Mouse (Mus musculus) CH12.LX (cell line): ENCODE measurements around the gene Raver1. TPM values are rescaled to one million over a fixed set of nuclear protein-coding genes. Genes with fewer than 3 reads are reported as not detected.
A peak's percentile ranks its signal among the peaks of the same experiment; 100 is the strongest.

Source experiments
- DNase-seq: peaks from one replicate; pipeline ENCODE4 v3.0.0-alpha.2; 2013; ENCODE audit errors: extremely low read depth
- H3K27ac ChIP-seq: 2 replicates; pipeline ENCODE4 v1.5.1; 2012; ENCODE audit warnings: low read depth, mild to moderate bottlenecking, control low read depth, moderate library complexity; ENCODE audit not compliant: insufficient read depth
- H3K27me3 ChIP-seq: replicated peaks from 2 replicates; pipeline ENCODE3; 2012; ENCODE audit warnings: inconsistent platforms
- H3K36me3 ChIP-seq, 2 experiments: replicated peaks in 1 of 2; 2 replicates each; pipeline versions ENCODE3 to v1.6.1; 2012; ENCODE audit warnings: inconsistent platforms in 1 of 2, low read length in 1 of 2, mild to moderate bottlenecking in 1 of 2, mixed read lengths in 1 of 2, moderate library complexity in 1 of 2; ENCODE audit not compliant: control insufficient read depth in 1 of 2, insufficient read depth in 1 of 2
- H3K4me1 ChIP-seq, 2 experiments: 2 replicates each; pipeline ENCODE4 v1.6.1; 2012; ENCODE audit warnings: inconsistent platforms in 1 of 2, moderate library complexity in 1 of 2; ENCODE audit not compliant: insufficient read depth in 2 of 2, control insufficient read depth in 1 of 2
- H3K4me2 ChIP-seq: 2 replicates; pipeline ENCODE4 v1.6.1; 2012; ENCODE audit warnings: low read depth, mild to moderate bottlenecking, control low read depth; ENCODE audit not compliant: poor library complexity, insufficient read depth, severe bottlenecking
- H3K4me3 ChIP-seq, 3 experiments: fragments of 150-350 bp in 1 of 3; sonication (generic) in 1 of 3; replicated peaks in 1 of 3; 2 replicates each; pipeline versions ENCODE3 to v1.5.1; 2011 to 2012; ENCODE audit warnings: low read depth in 2 of 3, low read length in 2 of 3, mild to moderate bottlenecking in 2 of 3, moderate library complexity in 2 of 3, control low read depth in 1 of 3, improper control_type of control experiment in 1 of 3, inconsistent platforms in 1 of 3, mixed read lengths in 1 of 3; ENCODE audit not compliant: poor library complexity in 1 of 3
- H3K79me2 ChIP-seq: replicated peaks from 2 replicates; pipeline ENCODE4 v1.6.1; 2012; ENCODE audit warnings: mild to moderate bottlenecking, moderate library complexity; ENCODE audit not compliant: control insufficient read depth, poor library complexity, insufficient read depth, severe bottlenecking; ENCODE audit errors: extremely low read depth
- H3K9ac ChIP-seq: 2 replicates; pipeline ENCODE4 v1.6.1; 2012; ENCODE audit warnings: low read depth, mild to moderate bottlenecking, control low read depth, moderate library complexity; ENCODE audit not compliant: insufficient read depth
- H3K9me3 ChIP-seq: replicated peaks from 2 replicates; pipeline ENCODE3; 2012; ENCODE audit warnings: low read length, inconsistent platforms, mixed read lengths
- CHD1 ChIP-seq: IDR thresholded peaks from 2 replicates; pipeline ENCODE4 v1.6.1; 2012; ENCODE audit warnings: low read depth, low read length, improper control_type of control experiment, inconsistent platforms
- CTCF ChIP-seq, 2 experiments: IDR thresholded peaks in 1 of 2; conservative IDR thresholded peaks in 1 of 2; 2 replicates each; pipeline ENCODE4 v1.5.1; 2011 to 2012; ENCODE audit warnings: low read depth in 2 of 2, low read length in 2 of 2, improper control_type of control experiment in 1 of 2, inconsistent platforms in 1 of 2, mild to moderate bottlenecking in 1 of 2, moderate library complexity in 1 of 2
- ELF1 ChIP-seq: IDR thresholded peaks from 2 replicates; pipeline ENCODE4 v1.6.1; 2014; ENCODE audit warnings: low read depth, mild to moderate bottlenecking, inconsistent platforms, low read length, improper control_type of control experiment
- EP300 ChIP-seq: IDR thresholded peaks from 2 replicates; pipeline ENCODE4 v1.6.1; 2011; ENCODE audit warnings: low read length, improper control_type of control experiment
- ETS1 ChIP-seq: conservative IDR thresholded peaks from 2 replicates; pipeline ENCODE4 v1.6.1; 2012; ENCODE audit warnings: low read depth, mild to moderate bottlenecking, inconsistent platforms, low read length, improper control_type of control experiment, moderate library complexity
- GABPA ChIP-seq: IDR thresholded peaks from 2 replicates; pipeline ENCODE4 v1.6.1; 2012; ENCODE audit warnings: low read depth, low read length, improper control_type of control experiment, inconsistent platforms; ENCODE audit not compliant: insufficient replicate concordance
- HCFC1 ChIP-seq: IDR thresholded peaks from 2 replicates; pipeline ENCODE4 v1.6.1; 2012; ENCODE audit warnings: low read depth, mild to moderate bottlenecking, inconsistent platforms, low read length, improper control_type of control experiment
- KAT2A ChIP-seq: IDR thresholded peaks from 2 replicates; pipeline ENCODE4 v1.6.1; 2012; ENCODE audit warnings: low read length, improper control_type of control experiment, inconsistent platforms; ENCODE audit not compliant: insufficient replicate concordance
- MAX ChIP-seq: IDR thresholded peaks from 2 replicates; pipeline ENCODE4 v1.6.1; 2011; ENCODE audit warnings: low read length, improper control_type of control experiment
- MAZ ChIP-seq: IDR thresholded peaks from 2 replicates; pipeline ENCODE4 v1.6.1; 2012; ENCODE audit warnings: low read depth, mild to moderate bottlenecking, inconsistent platforms, low read length, improper control_type of control experiment, moderate library complexity
- MEF2A ChIP-seq: IDR thresholded peaks from 2 replicates; pipeline ENCODE4 v1.6.1; 2014; ENCODE audit warnings: low read depth, mild to moderate bottlenecking, inconsistent platforms, low read length, improper control_type of control experiment, borderline replicate concordance
- MYC ChIP-seq: IDR thresholded peaks from 2 replicates; pipeline ENCODE4 v1.6.1; 2011; ENCODE audit warnings: low read depth, mild to moderate bottlenecking, improper control_type of control experiment, low read length
- NRF1 ChIP-seq: IDR thresholded peaks from 2 replicates; pipeline ENCODE4 v1.6.1; 2014; ENCODE audit warnings: low read depth, mild to moderate bottlenecking, inconsistent platforms, low read length, improper control_type of control experiment, moderate library complexity
- POLR2A ChIP-seq: IDR thresholded peaks from 2 replicates; pipeline ENCODE4 v1.6.1; 2011; ENCODE audit warnings: low read depth, mild to moderate bottlenecking, improper control_type of control experiment, low read length
- POLR2AphosphoS2 ChIP-seq: IDR thresholded peaks from 2 replicates; pipeline ENCODE4 v1.6.1; 2011; ENCODE audit warnings: low read depth, low read length, improper control_type of control experiment
- RAD21 ChIP-seq: IDR thresholded peaks from 2 replicates; pipeline ENCODE4 v1.6.1; 2011; ENCODE audit warnings: low read depth, mild to moderate bottlenecking, low read length, improper control_type of control experiment, moderate library complexity
- SIN3A ChIP-seq: IDR thresholded peaks from 2 replicates; pipeline ENCODE4 v1.6.1; 2012; ENCODE audit warnings: low read length, improper control_type of control experiment, inconsistent platforms
- TBP ChIP-seq: conservative IDR thresholded peaks from 2 replicates; pipeline ENCODE4 v1.6.1; 2011; ENCODE audit warnings: low read depth, low read length, improper control_type of control experiment
- TCF12 ChIP-seq: IDR thresholded peaks from 2 replicates; pipeline ENCODE4 v1.6.1; 2014; ENCODE audit warnings: low read depth, mild to moderate bottlenecking, inconsistent platforms, low read length, improper control_type of control experiment
- dilution Hi-C: fragments of 300-500 bp; cut with MboI; formaldehyde crosslinking; loops from 2 replicates; pipeline ENCODE4 v1.14.3; 2020; ENCODE audit warnings: low sequenced_read_pairs; ENCODE audit not compliant: extremely low pct_unique_long_range_greater_than_20kb, extremely low pct_ligation_motif_present
- in situ Hi-C: fragments of 300-500 bp; cut with MboI; formaldehyde crosslinking; loops from 3 replicates; pipeline ENCODE4 v1.14.3; 2019; ENCODE audit warnings: low sequenced_read_pairs, low pct_ligation_motif_present, low pct_unique_long_range_greater_than_20kb, mixed read lengths
- polyA plus RNA-seq: library from polyadenylated mRNA; unstranded; fragments of >175 nt; gene quantifications from 2 replicates; pipeline ENCODE4 v1.2.1, GENCODE M21; 2012; ENCODE audit warnings: low read depth; ENCODE audit not compliant: insufficient read length
- total RNA-seq, 2 experiments: library from RNA; depleted of rRNA; stranded (reverse); fragments of 300-350 nt in 1 of 2; fragments of >200 nt in 1 of 2; gene quantifications; 2 replicates each; pipeline ENCODE4 v1.2.3; 2012 to 2014

Raver1 gene
- total and polyA plus RNA-seq, 3 experiments, result 18.9 to 101 (median 30.8) TPM

DNA sequence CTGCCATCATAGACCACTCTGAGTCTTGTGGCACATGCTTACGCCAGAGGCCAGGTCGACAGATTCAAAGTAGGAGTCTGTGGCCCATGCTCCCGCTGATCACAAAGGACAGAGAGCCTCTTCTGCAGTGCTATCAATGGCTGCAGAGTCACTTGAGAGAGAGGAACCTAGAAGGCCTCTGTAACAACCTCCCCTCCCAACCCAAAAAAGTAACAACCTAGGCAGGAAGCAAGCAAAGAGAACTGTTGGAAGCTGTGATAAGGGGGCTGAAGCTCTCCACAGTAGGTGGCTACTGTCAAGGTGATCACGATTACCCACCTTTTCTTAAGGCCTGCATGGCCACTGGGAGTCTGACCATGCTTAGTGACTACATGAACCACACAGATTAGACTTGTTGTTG, 48.2 kb downstream of the Raver1 start:
- TF ChIP-seq POLR2AphosphoS2 (no peak), GABPA (no peak), MYC (no peak), NRF1 (no peak), HCFC1 (no peak), MEF2A (no peak), TBP (no peak), RAD21 (no peak), ETS1 (no peak), MAX (no peak), SIN3A (no peak), KAT2A (no peak), MAZ (no peak), TCF12 (no peak), CTCF (conservative IDR thresholded peaks at IDR 0.05 in 1 of 2, IDR thresholded peaks at IDR 0.05 in 1 of 2; ENCODE audit: low read depth in 2 of 2, low read length in 2 of 2) (no peak)
- Histone ChIP-seq H3K27ac (no peak overlapping the region), H3K4me1 (peaks cover 9 to 15% of the 10 kb centered on the region in 2 experiments), H3K9ac (no peak overlapping the region), H3K4me3 (no peak overlapping the region), H3K79me2 (no peaks in the 10 kb centered on the region), H3K27me3 (no peaks in the 10 kb centered on the region), H3K9me3 (no peaks in the 10 kb centered on the region), H3K36me3 (peaks cover 0 to 2% of the 10 kb centered on the region in 2 experiments), H3K4me2 (no peak overlapping the region)
- no peak for DNase-seq
- dilution Hi-C loops, result no loop called here
- in situ Hi-C loops, result no loop called here

DNA sequence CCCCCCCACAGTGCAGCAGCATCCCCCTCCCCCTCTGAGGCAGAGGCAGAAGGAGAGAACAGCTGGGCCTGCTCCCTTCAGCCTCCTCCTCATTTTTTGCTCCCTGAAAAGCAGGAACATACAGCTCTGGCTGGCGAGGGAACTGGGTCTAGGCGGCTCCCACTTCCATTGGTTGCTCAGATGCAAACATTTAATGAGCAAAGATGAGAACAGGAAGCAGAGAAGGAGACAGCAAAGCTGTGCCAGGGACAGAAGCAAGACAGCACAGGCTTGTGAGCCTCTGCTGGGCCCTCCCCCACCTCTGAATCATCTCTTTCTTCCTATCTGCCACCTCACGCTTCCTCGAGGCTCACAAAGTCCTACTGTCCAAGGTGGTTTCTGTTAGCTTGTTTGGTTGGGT, 50.5 kb downstream of the Raver1 start:
- Histone ChIP-seq H3K9ac (no peak overlapping the region), H3K27ac (no peak overlapping the region), H3K27me3 (no peaks in the 10 kb centered on the region), H3K9me3 (no peaks in the 10 kb centered on the region), H3K4me1 (peaks cover 9 to 15% of the 10 kb centered on the region in 2 experiments), H3K4me3 (no peak overlapping the region), H3K79me2 (no peaks in the 10 kb centered on the region), H3K36me3 (peaks cover 12 to 23% of the 10 kb centered on the region in 2 experiments), H3K4me2 (no peak overlapping the region)
- in situ Hi-C loops (no loop called here), dilution Hi-C loops (no loop called here)
- no peak for TF ChIP-seq POLR2A
- no peak for TF ChIP-seq EP300
- TF ChIP-seq TCF12, result no peak
- TF ChIP-seq SIN3A, result no peak
- TF ChIP-seq CHD1, result no peak
- peak; percentile 25; the same call in 1 of the 2 replicates for TF ChIP-seq ELF1
- DNase-seq, result no peak
